Mouse (Mus musculus): Measurements from ENCODE around the gene Mvb12a. TPM values are rescaled to one million over a fixed set of nuclear protein-coding genes. Genes with fewer than 3 reads are reported as not detected.

Mvb12a gene
- polyA plus RNA-seq, 1 experiment: 182 TPM

DNA sequence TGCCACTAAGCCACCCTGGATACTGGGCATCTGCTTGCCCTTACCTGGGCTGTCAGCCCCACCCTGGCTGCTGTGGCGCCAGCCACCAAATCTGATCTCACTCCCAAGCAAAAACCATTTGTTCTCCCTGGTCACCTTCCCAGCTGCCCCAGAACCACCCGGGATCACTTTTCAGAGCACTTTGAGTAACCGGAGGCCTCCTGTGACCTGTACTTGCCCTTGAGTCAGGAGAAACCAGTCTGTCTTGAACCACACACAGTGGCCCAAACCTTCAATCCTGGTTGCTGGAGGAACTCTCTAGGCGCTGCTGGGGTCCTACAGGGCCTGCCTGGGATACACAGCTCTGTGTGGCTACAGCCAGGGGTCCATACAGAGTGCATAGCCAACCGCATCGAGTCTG is 10.0 kb downstream of the Mvb12a start:
- no peaks in the 10 kb centered on the region for H3K27me3 ChIP-seq (ENCODE audit: control insufficient read depth, insufficient read depth, low read length)
- DNase-seq: no peak
- TF ChIP-seq POLR2A (IDR thresholded peaks at IDR 0.05; ENCODE audit: control insufficient read depth, extremely low read depth, insufficient read depth, low read length, poor library complexity): no peak
- TF ChIP-seq CTCF (IDR thresholded peaks at IDR 0.05; ENCODE audit: borderline replicate concordance, control insufficient read depth, extremely low read depth, insufficient read depth, low read length, poor library complexity): no peak
- H3K36me3 ChIP-seq (ENCODE audit: control insufficient read depth, insufficient read depth, low read length): no peaks in the 10 kb centered on the region
- H3K4me3 ChIP-seq (ENCODE audit: control insufficient read depth, insufficient read depth, low read length): no peak overlapping the region
- no peak overlapping the region for H3K27ac ChIP-seq (ENCODE audit: control insufficient read depth, insufficient read depth, low read length)
- H3K4me1 ChIP-seq (replicated peaks; ENCODE audit: control insufficient read depth, insufficient read depth, low read length): peaks cover 43% of the 10 kb centered on the region
- WGBS: 95% methylated on average over 6 of the region's 6 CpGs

DNA sequence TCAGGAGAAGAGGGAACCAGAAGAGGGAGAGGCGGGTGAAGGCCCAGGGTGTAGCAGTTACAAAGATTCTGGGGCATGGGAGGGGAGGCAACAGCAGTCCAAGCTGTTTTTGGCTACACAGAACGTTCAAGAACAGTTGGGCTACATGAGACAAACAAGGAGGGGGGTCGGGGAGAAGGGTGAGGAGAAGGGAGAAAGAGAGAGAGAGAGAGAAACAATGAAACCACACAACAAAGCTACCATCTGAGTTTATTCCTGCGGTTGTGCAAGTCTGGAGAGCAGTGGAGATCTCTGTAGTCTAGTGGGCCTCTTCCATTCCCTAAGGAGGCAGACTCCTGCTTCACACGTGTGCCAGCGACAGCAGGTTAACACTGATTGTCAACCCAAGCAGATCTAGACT is 11.3 kb downstream of the Mvb12a start:
- no peak for DNase-seq
- WGBS: 76% methylated on average over 6 of the region's 6 CpGs
- TF ChIP-seq POLR2A (IDR thresholded peaks at IDR 0.05; ENCODE audit: control insufficient read depth, extremely low read depth, insufficient read depth, low read length, poor library complexity) (no peak), CTCF (IDR thresholded peaks at IDR 0.05; ENCODE audit: borderline replicate concordance, control insufficient read depth, extremely low read depth, insufficient read depth, low read length, poor library complexity) (no peak)
- no peak overlapping the region for H3K27ac ChIP-seq (ENCODE audit: control insufficient read depth, insufficient read depth, low read length)
- H3K36me3 ChIP-seq (ENCODE audit: control insufficient read depth, insufficient read depth, low read length): no peaks in the 10 kb centered on the region
- peaks cover 45% of the 10 kb centered on the region for H3K4me1 ChIP-seq (replicated peaks; ENCODE audit: control insufficient read depth, insufficient read depth, low read length)
- no peak overlapping the region for H3K4me3 ChIP-seq (ENCODE audit: control insufficient read depth, insufficient read depth, low read length)
- no peaks in the 10 kb centered on the region for H3K27me3 ChIP-seq (ENCODE audit: control insufficient read depth, insufficient read depth, low read length)

DNA sequence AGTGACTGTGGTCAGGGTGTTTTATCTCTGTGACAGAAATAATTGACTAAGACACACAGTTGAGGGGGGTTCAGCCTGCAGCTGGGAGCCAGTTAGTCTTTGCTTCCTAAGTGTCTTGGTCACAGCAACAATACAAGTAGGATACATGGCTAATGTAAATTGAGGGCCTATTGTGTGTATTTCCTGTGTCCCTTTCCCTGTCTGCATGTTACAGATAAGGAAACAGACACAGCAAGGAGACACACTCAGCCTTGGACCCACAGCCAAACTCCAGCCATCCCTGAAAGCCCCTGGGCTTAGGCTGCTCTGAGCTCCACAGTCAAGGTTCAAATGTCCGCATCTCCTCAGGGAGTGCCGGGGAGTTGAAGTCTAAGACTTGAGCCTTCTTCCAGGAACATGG is 11.9 kb downstream of the Mvb12a start:
- Histone ChIP-seq H3K4me1 (replicated peaks; ENCODE audit: control insufficient read depth, insufficient read depth, low read length) (peaks cover 51% of the 10 kb centered on the region), H3K4me3 (ENCODE audit: control insufficient read depth, insufficient read depth, low read length) (no peak overlapping the region), H3K27ac (ENCODE audit: control insufficient read depth, insufficient read depth, low read length) (no peak overlapping the region), H3K27me3 (ENCODE audit: control insufficient read depth, insufficient read depth, low read length) (no peaks in the 10 kb centered on the region), H3K36me3 (ENCODE audit: control insufficient read depth, insufficient read depth, low read length) (no peaks in the 10 kb centered on the region)
- WGBS: 98% methylated on average over 2 of the region's 2 CpGs
- TF ChIP-seq CTCF (IDR thresholded peaks at IDR 0.05; ENCODE audit: borderline replicate concordance, control insufficient read depth, extremely low read depth, insufficient read depth, low read length, poor library complexity) (no peak), POLR2A (IDR thresholded peaks at IDR 0.05; ENCODE audit: control insufficient read depth, extremely low read depth, insufficient read depth, low read length, poor library complexity) (no peak)
- no peak for DNase-seq

DNA sequence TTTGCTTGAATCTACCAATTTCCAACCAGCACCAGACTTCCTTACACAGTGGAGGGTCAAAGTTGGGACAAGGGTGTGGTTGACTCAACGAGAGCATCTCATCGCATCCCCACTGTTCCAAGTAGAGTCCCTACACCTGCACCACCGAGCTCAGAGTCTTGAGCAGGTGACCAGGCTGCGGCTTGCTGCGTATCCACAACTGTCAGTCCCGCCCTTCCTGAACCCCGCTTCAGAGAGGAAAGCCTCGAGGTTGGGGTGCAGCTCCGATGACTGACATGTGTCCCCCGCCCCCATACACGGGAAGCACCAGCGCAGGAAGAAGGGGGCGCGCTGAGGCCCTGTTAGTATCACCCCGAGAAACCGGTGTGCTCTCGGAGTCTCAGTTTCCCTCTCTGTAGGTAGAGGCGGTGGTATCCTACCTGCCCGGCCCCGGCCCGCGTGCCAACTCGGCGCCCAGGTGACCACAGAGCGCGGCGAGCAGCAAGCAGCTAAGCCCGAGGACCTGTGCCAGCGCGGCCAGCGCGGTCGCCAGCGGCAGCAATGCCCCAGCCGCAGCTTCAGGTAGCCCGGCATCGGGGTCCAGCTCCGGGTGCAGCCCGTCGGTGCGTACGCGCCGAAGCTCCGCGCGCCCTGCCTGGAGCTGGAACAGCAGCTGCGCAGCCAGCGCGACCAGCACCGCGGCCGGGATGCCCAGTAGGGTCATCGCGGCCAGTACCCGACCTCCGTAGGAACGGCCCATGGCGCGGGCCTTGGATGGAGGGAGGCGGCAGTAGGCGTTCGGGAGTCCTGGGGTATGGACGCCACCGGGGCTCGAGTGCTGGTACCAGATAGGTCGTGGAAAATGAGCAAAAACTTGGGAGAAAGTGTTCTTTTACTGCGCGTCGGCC is 15.6 kb downstream of the Mvb12a start, which contains the start of gene Tmem221:
Gene Tmem221 (minus strand): TSS at position 801 of the 887 bp plus-strand sequence.
- Histone ChIP-seq H3K36me3 (ENCODE audit: control insufficient read depth, insufficient read depth, low read length) (no peaks in the 10 kb centered on the region), H3K4me1 (replicated peaks; ENCODE audit: control insufficient read depth, insufficient read depth, low read length) (peaks cover 50% of the 10 kb centered on the region), H3K4me3 (ENCODE audit: control insufficient read depth, insufficient read depth, low read length) (peak within 1 kb of the TSS; percentile 70), H3K27me3 (ENCODE audit: control insufficient read depth, insufficient read depth, low read length) (no peaks in the 10 kb centered on the region), H3K27ac (ENCODE audit: control insufficient read depth, insufficient read depth, low read length) (peak within 1 kb of the TSS; percentile 53; the same call in 1 of the 2 replicates)
- no peak for TF ChIP-seq CTCF (IDR thresholded peaks at IDR 0.05; ENCODE audit: borderline replicate concordance, control insufficient read depth, extremely low read depth, insufficient read depth, low read length, poor library complexity)
- TF ChIP-seq POLR2A (IDR thresholded peaks at IDR 0.05; ENCODE audit: control insufficient read depth, extremely low read depth, insufficient read depth, low read length, poor library complexity): peak; percentile 41; the same call in 1 of the 2 replicates
- peak; percentile 76 for DNase-seq
- WGBS: 1% methylated on average over 70 of the region's 70 CpGs

DNA sequence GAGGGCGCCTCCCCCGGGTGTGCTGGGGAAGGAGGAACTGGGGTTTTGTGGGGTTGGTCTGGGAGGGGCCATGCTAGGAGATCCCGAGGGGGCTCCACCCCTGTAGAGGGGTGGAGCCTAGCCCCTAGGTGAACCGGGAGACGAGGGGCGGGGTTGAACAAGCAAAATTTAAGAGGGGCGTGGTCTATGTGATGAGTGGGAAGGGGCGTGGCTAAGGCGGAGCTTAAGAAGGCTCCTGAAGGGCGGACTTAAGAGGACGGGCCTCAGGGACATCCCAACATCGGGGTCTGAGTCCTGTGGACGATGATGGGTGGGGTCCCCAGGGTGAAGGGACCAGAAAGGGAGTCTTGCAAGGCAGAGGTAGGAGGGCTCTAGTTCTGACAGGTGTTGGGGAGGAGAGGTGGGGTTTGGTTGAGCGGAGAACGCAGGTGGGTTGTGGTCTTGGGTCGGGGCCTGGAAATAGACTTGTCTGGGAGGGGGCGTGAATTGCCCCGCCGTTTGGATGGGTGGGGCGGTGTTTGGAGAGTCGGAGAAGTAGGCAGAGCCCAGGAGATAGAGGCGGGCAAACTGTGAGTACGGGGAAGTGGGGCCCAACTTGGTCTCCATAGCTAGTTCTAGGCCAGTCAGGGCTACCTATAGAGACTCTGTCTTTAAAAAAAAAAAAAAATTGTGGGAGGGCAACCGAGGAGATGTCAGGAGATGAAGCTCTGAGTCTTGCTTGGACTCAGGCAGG is 16.4 kb downstream of the Mvb12a start:
- H3K27ac ChIP-seq (ENCODE audit: control insufficient read depth, insufficient read depth, low read length): no peak overlapping the region
- peak; percentile 80 for DNase-seq
- H3K4me3 ChIP-seq (ENCODE audit: control insufficient read depth, insufficient read depth, low read length): peak overlapping the region; percentile 70
- no peaks in the 10 kb centered on the region for H3K36me3 ChIP-seq (ENCODE audit: control insufficient read depth, insufficient read depth, low read length)
- peak; percentile 56; the same call in 1 of the 2 replicates for TF ChIP-seq CTCF (IDR thresholded peaks at IDR 0.05; ENCODE audit: borderline replicate concordance, control insufficient read depth, extremely low read depth, insufficient read depth, low read length, poor library complexity)
- TF ChIP-seq POLR2A (IDR thresholded peaks at IDR 0.05; ENCODE audit: control insufficient read depth, extremely low read depth, insufficient read depth, low read length, poor library complexity): 0 out of 2 replicates have a peak, but pooled peaks have one; percentile 43
- H3K27me3 ChIP-seq (ENCODE audit: control insufficient read depth, insufficient read depth, low read length): no peaks in the 10 kb centered on the region
- 2% methylated on average over 24 of the region's 24 CpGs for WGBS
- peaks cover 42% of the 10 kb centered on the region for H3K4me1 ChIP-seq (replicated peaks; ENCODE audit: control insufficient read depth, insufficient read depth, low read length)

DNA sequence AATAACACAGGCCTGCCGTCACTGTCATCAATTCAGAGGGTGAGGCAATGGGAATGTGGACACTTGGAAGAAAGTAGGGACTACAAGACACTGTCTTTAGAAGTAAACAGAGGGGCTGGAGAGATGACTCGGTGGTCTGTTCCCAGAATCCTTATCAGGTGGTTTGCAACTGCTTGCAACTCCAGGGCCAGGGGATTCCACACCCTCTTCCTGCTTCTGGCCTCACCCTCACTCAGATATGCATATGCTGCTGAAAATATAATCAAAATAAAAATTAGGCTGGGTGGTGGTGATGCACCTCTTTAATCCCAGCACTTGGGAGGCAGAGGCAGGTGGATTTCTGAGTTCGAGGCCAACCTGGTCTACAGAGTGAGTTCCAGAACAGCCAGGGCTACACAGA is 17.3 kb downstream of the Mvb12a start:
- Histone ChIP-seq H3K36me3 (ENCODE audit: control insufficient read depth, insufficient read depth, low read length) (no peaks in the 10 kb centered on the region), H3K4me3 (ENCODE audit: control insufficient read depth, insufficient read depth, low read length) (no peak overlapping the region), H3K27ac (ENCODE audit: control insufficient read depth, insufficient read depth, low read length) (no peak overlapping the region), H3K27me3 (ENCODE audit: control insufficient read depth, insufficient read depth, low read length) (no peaks in the 10 kb centered on the region), H3K4me1 (replicated peaks; ENCODE audit: control insufficient read depth, insufficient read depth, low read length) (peaks cover 39% of the 10 kb centered on the region)
- WGBS: 86% methylated on average over 3 of the region's 3 CpGs
- DNase-seq: no peak
- TF ChIP-seq CTCF (IDR thresholded peaks at IDR 0.05; ENCODE audit: borderline replicate concordance, control insufficient read depth, extremely low read depth, insufficient read depth, low read length, poor library complexity) (no peak), POLR2A (IDR thresholded peaks at IDR 0.05; ENCODE audit: control insufficient read depth, extremely low read depth, insufficient read depth, low read length, poor library complexity) (no peak)

Data from thymus, adult 2 months (tissue).